Mouse (Mus musculus) bone marrow macrophage, adult 2 months (primary cell): ENCODE results near the gene Coq6. TPM values are rescaled to one million over a fixed set of nuclear protein-coding genes. Genes with fewer than 3 reads are reported as not detected.

Experiments used
- H3K27ac ChIP-seq: 2 replicates; pipeline ENCODE4 v1.5.1; 2012; ENCODE audit warnings: low read depth, low read length; ENCODE audit not compliant: insufficient read depth
- H3K4me1 ChIP-seq: 2 replicates; pipeline ENCODE4 v1.6.1; 2012; ENCODE audit warnings: low read length; ENCODE audit not compliant: control insufficient read depth, insufficient read depth
- H3K4me3 ChIP-seq: 2 replicates; pipeline ENCODE4 v1.5.1; 2012; ENCODE audit warnings: mild to moderate bottlenecking, low read length, moderate library complexity; ENCODE audit not compliant: insufficient read depth
- CTCF ChIP-seq: IDR thresholded peaks from 2 replicates; pipeline ENCODE4 v1.5.1; 2012; ENCODE audit warnings: low read depth, mild to moderate bottlenecking, low read length, moderate library complexity
- POLR2A ChIP-seq: IDR thresholded peaks from 2 replicates; pipeline ENCODE4 v1.6.1; 2012; ENCODE audit warnings: mild to moderate bottlenecking, low read depth, low read length, borderline replicate concordance
- polyA plus RNA-seq: library from polyadenylated mRNA; stranded (reverse); fragments of >200 nt; gene quantifications from 2 replicates; pipeline ENCODE4 v1.2.4, GENCODE M21; 2012; ENCODE audit not compliant: missing spikeins, insufficient read depth, insufficient read length

Coq6 gene
- polyA plus RNA-seq, 1 experiment = 10.5 TPM

GRCm38 (mm10) chr12:84365137-84365536 is 3.7 kb downstream of the Coq6 start:
- no peak overlapping the region for H3K4me3 ChIP-seq
- peaks cover 7% of the 10 kb centered on the region for H3K4me1 ChIP-seq
- no peak overlapping the region for H3K27ac ChIP-seq
- TF ChIP-seq CTCF (no peak), POLR2A (no peak)

- no peak for TF ChIP-seq CTCF
- TF ChIP-seq POLR2A = no peak
- peaks cover 7% of the 10 kb centered on the region for H3K4me1 ChIP-seq
- no peak overlapping the region for H3K4me3 ChIP-seq
Observed at GRCm38 (mm10) chr12:84366971-84367370, 5.5 kb downstream of the Coq6 start.

GRCm38 (mm10) chr12:84371647-84372046 is 10.2 kb downstream of the Coq6 start:
- no peak overlapping the region for H3K4me3 ChIP-seq
- no peak for TF ChIP-seq POLR2A
- TF ChIP-seq CTCF = no peak
- no peak overlapping the region for H3K27ac ChIP-seq
- H3K4me1 ChIP-seq = no peaks in the 10 kb centered on the region

More at GRCm38 (mm10) chr12:84366971-84367370, 5.5 kb downstream of the Coq6 start:
- H3K27ac ChIP-seq = no peak overlapping the region

- H3K4me1 ChIP-seq = no peaks in the 10 kb centered on the region
- H3K4me3 ChIP-seq = no peak overlapping the region
- no peak overlapping the region for H3K27ac ChIP-seq
- TF ChIP-seq CTCF (no peak), POLR2A (no peak)
Observed at GRCm38 (mm10) chr12:84373831-84374481, 12.5 kb downstream of the Coq6 start.

GRCm38 (mm10) chr12:84382369-84382768 is 20.9 kb downstream of the Coq6 start:
- Histone ChIP-seq H3K4me3 (no peak overlapping the region), H3K4me1 (peaks cover 5% of the 10 kb centered on the region; the same call in 1 of the 2 replicates), H3K27ac (no peak overlapping the region)
- no peak for TF ChIP-seq CTCF
- TF ChIP-seq POLR2A = no peak

- no peak overlapping the region for H3K4me3 ChIP-seq
- peaks cover 15% of the 10 kb centered on the region for H3K4me1 ChIP-seq
- no peak for TF ChIP-seq CTCF
- no peak for TF ChIP-seq POLR2A
- H3K27ac ChIP-seq = no peak overlapping the region
Observed at GRCm38 (mm10) chr12:84384644-84385081, 23.2 kb downstream of the Coq6 start.

GRCm38 (mm10) chr12:84385408-84385807 is 24.0 kb downstream of the Coq6 start:
- Histone ChIP-seq H3K4me3 (no peak overlapping the region), H3K27ac (no peak overlapping the region), H3K4me1 (peaks cover 15% of the 10 kb centered on the region)
- TF ChIP-seq CTCF (no peak), POLR2A (no peak)

- peaks cover 15% of the 10 kb centered on the region for H3K4me1 ChIP-seq
Observed at GRCm38 (mm10) chr12:84388097-84388496, 26.6 kb downstream of the Coq6 start.

GRCm38 (mm10) chr12:84388774-84389400 is 27.4 kb downstream of the Coq6 start:
- no peak overlapping the region for H3K4me3 ChIP-seq
- H3K4me1 ChIP-seq = peaks cover 15% of the 10 kb centered on the region
- TF ChIP-seq CTCF (no peak), POLR2A (no peak)
- no peak overlapping the region; the same call in 1 of the 2 replicates for H3K27ac ChIP-seq

More at GRCm38 (mm10) chr12:84388097-84388496, 26.6 kb downstream of the Coq6 start:
- H3K27ac ChIP-seq = no peak overlapping the region
- no peak for TF ChIP-seq CTCF
- no peak for TF ChIP-seq POLR2A
- H3K4me3 ChIP-seq = no peak overlapping the region

GRCm38 (mm10) chr12:84390336-84390735 is 28.9 kb downstream of the Coq6 start:
- TF ChIP-seq CTCF (no peak), POLR2A (no peak)
- no peak overlapping the region for H3K27ac ChIP-seq

GRCm38 (mm10) chr12:84392681-84393080 is 31.2 kb downstream of the Coq6 start:
- TF ChIP-seq CTCF (no peak), POLR2A (no peak)
- no peak overlapping the region for H3K4me3 ChIP-seq
- H3K4me1 ChIP-seq = peaks cover 10% of the 10 kb centered on the region
- H3K27ac ChIP-seq = no peak overlapping the region

More at GRCm38 (mm10) chr12:84390336-84390735, 28.9 kb downstream of the Coq6 start:
- no peak overlapping the region for H3K4me3 ChIP-seq
- peaks cover 10% of the 10 kb centered on the region for H3K4me1 ChIP-seq
